ENCODE assay signal across 7 mouse cellular contexts in the genomic region with DNA sequence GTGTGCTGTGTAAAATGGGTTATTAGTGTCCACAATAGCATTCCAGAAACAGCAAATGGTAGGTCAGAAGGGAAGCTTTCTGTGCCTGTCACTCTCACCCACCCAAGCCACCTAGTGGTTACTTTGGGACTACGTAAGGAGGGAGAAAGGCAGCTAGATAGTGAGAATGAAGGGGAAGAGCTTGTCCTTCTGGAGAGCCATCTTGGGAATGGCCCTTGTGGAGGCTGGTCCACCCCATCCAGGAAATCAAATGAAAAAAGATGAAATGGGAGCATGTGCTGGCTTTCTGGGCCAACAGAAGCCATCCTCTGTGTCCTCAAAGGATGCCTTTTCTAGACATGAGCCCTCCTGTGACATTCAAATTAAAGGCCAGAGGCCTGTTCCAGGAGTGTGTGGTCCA. TPM values are rescaled to one million over a fixed set of nuclear protein-coding genes. Genes with fewer than 3 reads are reported as not detected.
DNase-seq lines count a peak whose midpoint lies in the region; ATAC-seq and TF ChIP-seq lines count a peak whose summit lies in the region.

No protein-coding gene starts in this region.

- H3K9me3 ChIP-seq in G1E (replicated peaks), result peaks cover 6% of the 10 kb centered on the region; the same call in 1 of the 2 replicates
- no peaks in the 10 kb centered on the region; the same call in 1 of the 2 replicates for H3K9me3 ChIP-seq in forebrain, embryonic 11.5 days (ENCODE audit: control insufficient read depth, low read length)
- H3K9me3 ChIP-seq in intestine, embryonic 16.5 days (ENCODE audit: control insufficient read depth, low read length), result 0 out of 2 replicates have a peak, but pooled peaks cover 3% of the 10 kb centered on the region
- no peaks in the 10 kb centered on the region; the same call in 1 of the 2 replicates for H3K9me3 ChIP-seq in midbrain, embryonic 10.5 days (replicated peaks)

- H3ac ChIP-seq in C2C12 (ENCODE audit: control insufficient read depth, insufficient read length, low read depth), result no peak overlapping the region

- TF ChIP-seq CTCF in C2C12 (IDR thresholded peaks at IDR 0.05; ENCODE audit: control insufficient read depth, insufficient read depth, insufficient read length) (peak; percentile 0), G1E (IDR thresholded peaks at IDR 0.05; ENCODE audit: low read depth, low read length) (peak; percentile 48; the same call in 1 of the 2 replicates)

- H3K27ac ChIP-seq in forebrain, embryonic 11.5 days (ENCODE audit: low read depth, low read length), result peak overlapping the region; percentile 92
- H3K27ac ChIP-seq in intestine, embryonic 16.5 days (ENCODE audit: low read length), result peak overlapping the region; percentile 97
- H3K27ac ChIP-seq in midbrain, embryonic 10.5 days (replicated peaks), result peak overlapping the region; percentile 99

- peak; percentile 71 for DNase-seq in G1E (ENCODE audit: low spot score)
- DNase-seq in forebrain, embryonic 11.5 days (ENCODE audit: low spot score), result peak; percentile 55
- DNase-seq in midbrain, embryonic 10.5 days (ENCODE audit: low spot score), result peak; percentile 51
- DNase-seq in layer of hippocampus, adult 11-12 months (ENCODE audit: low spot score), result no peak
- no peak for DNase-seq in cerebellum, adult 11-12 months

- H3K4me3 ChIP-seq in C2C12 (ENCODE audit: insufficient read depth, poor library complexity, severe bottlenecking) (peak overlapping the region; percentile 89), G1E (ENCODE audit: low read depth, low read length) (peak overlapping the region; percentile 80; the same call in 1 of the 2 replicates)
- peak overlapping the region; percentile 78 for H3K4me3 ChIP-seq in forebrain, embryonic 11.5 days (ENCODE audit: low read depth, low read length)
- peak overlapping the region; percentile 79 for H3K4me3 ChIP-seq in intestine, embryonic 16.5 days (ENCODE audit: low read length)
- peak overlapping the region; percentile 88 for H3K4me3 ChIP-seq in midbrain, embryonic 10.5 days

- 54% methylated on average over 1 of the region's 1 CpGs for WGBS in forebrain, embryonic 11.5 days
- WGBS in intestine, embryonic 16.5 days, result 16% methylated on average over 1 of the region's 1 CpGs
- 43% methylated on average over 1 of the region's 1 CpGs for WGBS in midbrain, embryonic 10.5 days

- peak overlapping the region; percentile 82 for H3K9ac ChIP-seq in forebrain, embryonic 11.5 days (ENCODE audit: low read length)
- H3K9ac ChIP-seq in intestine, embryonic 16.5 days (ENCODE audit: low read depth, low read length), result peak overlapping the region; percentile 85; the same call in 1 of the 2 replicates

- 0 out of 2 replicates have a peak, but pooled peaks have one; percentile 18 for ATAC-seq in G1E (ENCODE audit: extremely low read depth, insufficient number of reproducible peaks, low FRiP score, poor library complexity, severe bottlenecking)
- peak; percentile 32; the same call in 1 of the 2 replicates for ATAC-seq in forebrain, embryonic 11.5 days (replicated peaks; ENCODE audit: low FRiP score)
- peak; percentile 30 for ATAC-seq in intestine, embryonic 16.5 days

- H3K27me3 ChIP-seq in C2C12 (ENCODE audit: control insufficient read depth, insufficient read depth, insufficient read length) (no peaks in the 10 kb centered on the region), G1E (ENCODE audit: insufficient read depth, low read length) (no peaks in the 10 kb centered on the region)
- no peaks in the 10 kb centered on the region for H3K27me3 ChIP-seq in forebrain, embryonic 11.5 days (ENCODE audit: control insufficient read depth, insufficient read depth, low read length)
- H3K27me3 ChIP-seq in intestine, embryonic 16.5 days (replicated peaks; ENCODE audit: control insufficient read depth, insufficient read depth, low read length), result no peaks in the 10 kb centered on the region
- H3K27me3 ChIP-seq in midbrain, embryonic 10.5 days (ENCODE audit: low read depth, poor library complexity, severe bottlenecking), result no peaks in the 10 kb centered on the region

- H3K79me2 ChIP-seq in C2C12 (ENCODE audit: control insufficient read depth, insufficient read depth), result peaks cover 40% of the 10 kb centered on the region

- peaks cover 37% of the 10 kb centered on the region for H3K4me1 ChIP-seq in G1E (ENCODE audit: insufficient read depth, low read depth, low read length)
- peaks cover 3% of the 10 kb centered on the region; the same call in 1 of the 2 replicates for H3K4me1 ChIP-seq in forebrain, embryonic 11.5 days (replicated peaks; ENCODE audit: control insufficient read depth, insufficient read depth, low read length)
- peaks cover 7% of the 10 kb centered on the region; the same call in 1 of the 2 replicates for H3K4me1 ChIP-seq in intestine, embryonic 16.5 days (ENCODE audit: control insufficient read depth, insufficient read depth, low read length)
- H3K4me1 ChIP-seq in midbrain, embryonic 10.5 days, result peaks cover 19% of the 10 kb centered on the region

- peaks cover 24% of the 10 kb centered on the region for H3K79me3 ChIP-seq in C2C12 (ENCODE audit: low read depth)

- H3K36me3 ChIP-seq in C2C12 (ENCODE audit: control insufficient read depth, insufficient read depth) (peaks cover 13% of the 10 kb centered on the region), G1E (replicated peaks) (peaks cover 29% of the 10 kb centered on the region)
- no peaks in the 10 kb centered on the region; the same call in 1 of the 2 replicates for H3K36me3 ChIP-seq in forebrain, embryonic 11.5 days (ENCODE audit: control insufficient read depth, insufficient read depth, low read length)
- peaks cover 4% of the 10 kb centered on the region; the same call in 1 of the 2 replicates for H3K36me3 ChIP-seq in intestine, embryonic 16.5 days (ENCODE audit: control insufficient read depth, insufficient read depth, low read length)
- peaks cover 29% of the 10 kb centered on the region for H3K36me3 ChIP-seq in midbrain, embryonic 10.5 days

- H3K4me2 ChIP-seq in forebrain, embryonic 11.5 days (ENCODE audit: low read depth, low read length, severe bottlenecking), result peak overlapping the region; percentile 81; the same call in 1 of the 2 replicates
- peak overlapping the region; percentile 94; the same call in 1 of the 2 replicates for H3K4me2 ChIP-seq in intestine, embryonic 16.5 days (ENCODE audit: low read depth, low read length)

TF ChIP-seq in C2C12, 6 proteins besides CTCF, POLR2A, EP300 and RAD21:
- TF ChIP-seq FOSL1 (IDR thresholded peaks at IDR 0.05; ENCODE audit: insufficient read depth, low read length, poor library complexity, severe bottlenecking), result no peak
- TF ChIP-seq MYOD1 (IDR thresholded peaks at IDR 0.05; ENCODE audit: control insufficient read depth, insufficient read length, low read depth), result no peak
- TF ChIP-seq MAX (IDR thresholded peaks at IDR 0.05), result no peak
- no peak for TF ChIP-seq CEBPB (IDR thresholded peaks at IDR 0.05; ENCODE audit: low read depth)
- no peak for TF ChIP-seq MYOG (IDR thresholded peaks at IDR 0.05; ENCODE audit: control insufficient read depth, extremely low read depth, insufficient read length)
- no peak for TF ChIP-seq USF1 (IDR thresholded peaks at IDR 0.05; ENCODE audit: low read depth)
TF ChIP-seq in C2C12: peak in this region for 0.

RNA-seq across cellular contexts. Expression of gene Sumo3, which starts 0.5 kb away (rescaled TPM):
- polyA plus RNA-seq in C2C12 (2012; fragmentation: generic; extraction: Trizol) (152 TPM), G1E (2012) (130 and 160 TPM in 2 replicates)
- total RNA-seq in G1E (2014; fragmentation: Nextera tagmentation) (32.6 and 35.3 TPM in 2 replicates), G1E (2017) (96.3 and 115 TPM in 2 replicates)
- polyA plus RNA-seq in forebrain, embryonic 11.5 days (2014; fragmentation: Nextera tagmentation; extraction: Ambion mirVana), result 336 and 367 TPM in 2 replicates
- 330 and 356 TPM in 2 replicates for polyA plus RNA-seq in intestine, embryonic 16.5 days (2015; fragmentation: Nextera tagmentation; extraction: Ambion mirVana)
- 403 and 425 TPM in 2 replicates for polyA plus RNA-seq in midbrain, embryonic 10.5 days (2016; fragmentation: Nextera tagmentation; extraction: Ambion mirVana)

RNA-seq across cellular contexts. Expression of gene Gm49325, which starts 0.6 kb away (rescaled TPM):
- 5.1 TPM for polyA plus RNA-seq in C2C12 (2012; fragmentation: generic; extraction: Trizol)
- total RNA-seq in G1E (2014; fragmentation: Nextera tagmentation), result not detected in 2 replicates
- total RNA-seq in G1E (2017), result not detected in 2 replicates
- polyA plus RNA-seq in G1E (2012), result not detected in 2 replicates
- polyA plus RNA-seq in forebrain, embryonic 11.5 days (2014; fragmentation: Nextera tagmentation; extraction: Ambion mirVana), result not detected in 2 replicates
- polyA plus RNA-seq in intestine, embryonic 16.5 days (2015; fragmentation: Nextera tagmentation; extraction: Ambion mirVana), result 1.9 TPM in 1 of 2 replicates, not detected in the other
- 2.2 and 2.4 TPM in 2 replicates for polyA plus RNA-seq in midbrain, embryonic 10.5 days (2016; fragmentation: Nextera tagmentation; extraction: Ambion mirVana)

RNA-seq across cellular contexts. Expression of gene Ube2g2, which starts 16.7 kb away (rescaled TPM):
- 85.5 TPM for polyA plus RNA-seq in C2C12 (2012; fragmentation: generic; extraction: Trizol)
- 18.4 and 24.5 TPM in 2 replicates for total RNA-seq in G1E (2014; fragmentation: Nextera tagmentation)
- total RNA-seq in G1E (2017), result 20.7 and 23.4 TPM in 2 replicates
- polyA plus RNA-seq in G1E (2012), result 26.0 and 35.0 TPM in 2 replicates
- polyA plus RNA-seq in forebrain, embryonic 11.5 days (2014; fragmentation: Nextera tagmentation; extraction: Ambion mirVana), result 76.7 and 78.1 TPM in 2 replicates
- 61.5 and 68.6 TPM in 2 replicates for polyA plus RNA-seq in intestine, embryonic 16.5 days (2015; fragmentation: Nextera tagmentation; extraction: Ambion mirVana)
- 104 and 107 TPM in 2 replicates for polyA plus RNA-seq in midbrain, embryonic 10.5 days (2016; fragmentation: Nextera tagmentation; extraction: Ambion mirVana)

RNA-seq across cellular contexts. Expression of gene Pttg1ip, which starts 23.8 kb away (rescaled TPM):
- 96.1 TPM for polyA plus RNA-seq in C2C12 (2012; fragmentation: generic; extraction: Trizol)
- 133 and 140 TPM in 2 replicates for total RNA-seq in G1E (2014; fragmentation: Nextera tagmentation)
- total RNA-seq in G1E (2017), result 111 and 115 TPM in 2 replicates
- 106 and 128 TPM in 2 replicates for polyA plus RNA-seq in G1E (2012)
- 69.0 and 73.8 TPM in 2 replicates for polyA plus RNA-seq in forebrain, embryonic 11.5 days (2014; fragmentation: Nextera tagmentation; extraction: Ambion mirVana)
- 177 and 181 TPM in 2 replicates for polyA plus RNA-seq in intestine, embryonic 16.5 days (2015; fragmentation: Nextera tagmentation; extraction: Ambion mirVana)
- 67.0 and 69.9 TPM in 2 replicates for polyA plus RNA-seq in midbrain, embryonic 10.5 days (2016; fragmentation: Nextera tagmentation; extraction: Ambion mirVana)

Comparison
In these comparisons a context has a peak if more than half of its experiments do, and no peak if none do; other contexts are left out.
1. DNase-seq: peak in G1E (single experiment), forebrain, embryonic 11.5 days (single experiment) and midbrain, embryonic 10.5 days (single experiment); none in layer of hippocampus, adult 11-12 months (single experiment) and cerebellum, adult 11-12 months (single experiment).
2. Peak in every context shown above with its lines, with median percentiles within 50 percentile points of each other: H3K4me3 ChIP-seq, ATAC-seq and H3K27ac ChIP-seq.